Mouse (Mus musculus): Measurements from ENCODE around the gene Ncdn. TPM values are rescaled to one million over a fixed set of nuclear protein-coding genes. Genes with fewer than 3 reads are reported as not detected.

Ncdn gene
- polyA plus RNA-seq, 1 experiment: 42.4 TPM

DNA sequence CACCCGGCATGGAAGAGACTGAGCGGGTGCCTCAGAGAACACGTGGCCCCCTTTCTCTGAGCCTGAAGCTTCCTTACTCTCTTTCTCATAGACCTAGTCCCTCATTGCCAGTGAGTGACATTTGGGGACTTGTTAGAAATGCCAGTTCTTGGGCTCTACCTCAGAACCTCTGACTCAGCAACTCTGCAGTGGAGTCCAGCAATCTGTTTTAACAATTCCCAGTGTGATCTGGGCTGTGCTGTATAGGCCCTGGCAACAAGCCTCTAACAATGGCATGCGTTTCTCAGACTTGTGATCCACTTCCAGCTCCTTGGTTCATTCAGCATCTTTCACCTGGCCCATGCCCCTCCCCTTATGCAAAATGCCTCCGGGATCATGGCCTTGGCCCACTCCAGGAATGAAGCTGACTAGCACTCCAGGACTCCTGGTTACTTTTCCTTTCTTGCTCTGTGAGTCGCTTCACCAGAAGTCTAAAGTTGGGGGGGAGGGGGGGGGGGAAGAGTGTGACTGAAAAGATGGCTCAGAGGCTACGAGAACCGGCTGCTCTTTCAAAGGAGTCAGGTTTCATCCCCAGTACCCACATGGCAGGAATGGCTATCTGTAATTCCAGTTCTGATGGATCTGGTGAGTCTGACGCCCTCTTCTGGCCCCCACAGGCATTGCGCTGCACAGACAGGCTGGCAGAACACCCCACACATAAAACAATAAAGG is 13.1 kb downstream of the Ncdn start:
- TF ChIP-seq MYOD1 (IDR thresholded peaks at IDR 0.05; ENCODE audit: control insufficient read depth, insufficient read length, low read depth): no peak
- no peak for TF ChIP-seq MAX (IDR thresholded peaks at IDR 0.05)
- TF ChIP-seq MYOG (IDR thresholded peaks at IDR 0.05; ENCODE audit: control insufficient read depth, extremely low read depth, insufficient read length): no peak
- Histone ChIP-seq H3K27me3 (ENCODE audit: control insufficient read depth, insufficient read depth, insufficient read length) (peaks cover 22% of the 10 kb centered on the region), H3K79me2 (ENCODE audit: control insufficient read depth, insufficient read depth) (no peaks in the 10 kb centered on the region), H3K4me3 (ENCODE audit: insufficient read depth, poor library complexity, severe bottlenecking) (no peak overlapping the region), H3K36me3 (ENCODE audit: control insufficient read depth, insufficient read depth) (peaks cover 7% of the 10 kb centered on the region), H3K79me3 (ENCODE audit: low read depth) (no peaks in the 10 kb centered on the region), H3ac (ENCODE audit: control insufficient read depth, insufficient read length, low read depth) (no peak overlapping the region)

DNA sequence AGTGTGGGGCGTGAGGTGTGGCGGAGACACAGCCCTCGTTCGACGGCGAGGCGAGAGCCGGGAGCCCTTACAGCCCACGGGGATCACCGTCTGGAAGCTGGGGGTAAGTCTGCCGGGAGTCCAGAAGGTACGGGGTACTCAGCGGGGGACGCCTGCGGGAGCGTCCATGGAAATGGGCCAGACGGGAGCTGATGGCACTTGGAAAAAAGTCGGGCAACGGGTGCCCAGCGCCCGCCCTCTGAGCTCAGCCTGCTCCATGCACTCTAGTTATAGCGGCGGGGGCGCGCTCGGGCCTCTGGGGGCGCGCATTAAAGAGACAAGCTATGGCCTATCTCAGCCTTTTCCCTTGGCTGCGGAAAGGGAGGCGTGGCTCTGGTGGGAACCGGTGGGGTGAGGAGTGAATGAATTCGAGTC is 17.2 kb downstream of the Ncdn start, which contains the start of gene Tfap2e:
TSS of gene Tfap2e (minus strand) at position 240 of the 414 bp plus-strand sequence.
- Histone ChIP-seq H3K79me2 (ENCODE audit: control insufficient read depth, insufficient read depth) (no peaks in the 10 kb centered on the region), H3K4me3 (ENCODE audit: insufficient read depth, poor library complexity, severe bottlenecking) (no peak within 1 kb of the TSS), H3K36me3 (ENCODE audit: control insufficient read depth, insufficient read depth) (no peaks in the 10 kb centered on the region), H3K27me3 (ENCODE audit: control insufficient read depth, insufficient read depth, insufficient read length) (peaks cover 62% of the 10 kb centered on the region), H3ac (ENCODE audit: control insufficient read depth, insufficient read length, low read depth) (no peak within 1 kb of the TSS), H3K79me3 (ENCODE audit: low read depth) (no peaks in the 10 kb centered on the region)
- TF ChIP-seq MYOD1 (IDR thresholded peaks at IDR 0.05; ENCODE audit: control insufficient read depth, insufficient read length, low read depth) (no peak), FOSL1 (IDR thresholded peaks at IDR 0.05; ENCODE audit: insufficient read depth, low read length, poor library complexity, severe bottlenecking) (no peak), USF1 (IDR thresholded peaks at IDR 0.05; ENCODE audit: low read depth) (no peak), CEBPB (IDR thresholded peaks at IDR 0.05; ENCODE audit: low read depth) (no peak), MAX (IDR thresholded peaks at IDR 0.05) (no peak), MYOG (IDR thresholded peaks at IDR 0.05; ENCODE audit: control insufficient read depth, extremely low read depth, insufficient read length) (no peak), CTCF (IDR thresholded peaks at IDR 0.05; ENCODE audit: control insufficient read depth, insufficient read depth, insufficient read length) (no peak)

DNA sequence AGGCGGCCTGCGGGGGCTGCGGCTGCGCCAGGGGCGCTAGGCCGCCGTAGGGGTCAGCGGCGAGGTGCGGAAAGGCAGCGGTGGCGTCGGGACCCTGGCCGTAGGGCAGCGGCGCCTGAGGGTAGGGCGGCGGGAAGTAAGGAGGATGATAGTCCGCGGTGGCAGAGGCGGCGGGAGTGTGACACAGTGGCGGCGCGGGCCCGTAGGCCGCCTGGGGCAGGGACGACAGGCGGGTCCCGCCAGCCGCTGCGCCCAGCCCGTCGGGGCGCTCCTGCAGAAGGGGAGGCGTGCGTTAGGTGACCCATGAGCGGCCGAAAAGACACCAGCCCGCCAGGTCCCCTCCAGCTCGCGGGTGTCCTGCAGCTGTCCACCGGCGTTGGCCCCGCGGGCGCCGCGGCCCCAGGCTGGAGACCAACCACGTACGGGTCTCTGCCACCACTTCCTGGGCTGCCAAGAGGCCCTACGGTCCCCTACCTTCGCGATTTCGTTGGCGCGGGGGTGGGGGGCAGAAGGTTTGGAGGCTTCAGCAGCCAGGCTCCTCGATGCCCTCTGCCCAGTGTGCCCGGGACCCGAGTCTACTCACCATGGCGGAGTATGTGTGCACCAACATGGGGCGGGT is 17.7 kb downstream of the Ncdn start:
- Histone ChIP-seq H3ac (ENCODE audit: control insufficient read depth, insufficient read length, low read depth) (no peak overlapping the region), H3K27me3 (ENCODE audit: control insufficient read depth, insufficient read depth, insufficient read length) (peaks cover 62% of the 10 kb centered on the region), H3K79me3 (ENCODE audit: low read depth) (no peaks in the 10 kb centered on the region), H3K4me3 (ENCODE audit: insufficient read depth, poor library complexity, severe bottlenecking) (no peak overlapping the region), H3K36me3 (ENCODE audit: control insufficient read depth, insufficient read depth) (no peaks in the 10 kb centered on the region), H3K79me2 (ENCODE audit: control insufficient read depth, insufficient read depth) (no peaks in the 10 kb centered on the region)
- TF ChIP-seq FOSL1 (IDR thresholded peaks at IDR 0.05; ENCODE audit: insufficient read depth, low read length, poor library complexity, severe bottlenecking) (no peak), USF1 (IDR thresholded peaks at IDR 0.05; ENCODE audit: low read depth) (no peak), MYOG (IDR thresholded peaks at IDR 0.05; ENCODE audit: control insufficient read depth, extremely low read depth, insufficient read length) (no peak), CTCF (IDR thresholded peaks at IDR 0.05; ENCODE audit: control insufficient read depth, insufficient read depth, insufficient read length) (no peak)

DNA sequence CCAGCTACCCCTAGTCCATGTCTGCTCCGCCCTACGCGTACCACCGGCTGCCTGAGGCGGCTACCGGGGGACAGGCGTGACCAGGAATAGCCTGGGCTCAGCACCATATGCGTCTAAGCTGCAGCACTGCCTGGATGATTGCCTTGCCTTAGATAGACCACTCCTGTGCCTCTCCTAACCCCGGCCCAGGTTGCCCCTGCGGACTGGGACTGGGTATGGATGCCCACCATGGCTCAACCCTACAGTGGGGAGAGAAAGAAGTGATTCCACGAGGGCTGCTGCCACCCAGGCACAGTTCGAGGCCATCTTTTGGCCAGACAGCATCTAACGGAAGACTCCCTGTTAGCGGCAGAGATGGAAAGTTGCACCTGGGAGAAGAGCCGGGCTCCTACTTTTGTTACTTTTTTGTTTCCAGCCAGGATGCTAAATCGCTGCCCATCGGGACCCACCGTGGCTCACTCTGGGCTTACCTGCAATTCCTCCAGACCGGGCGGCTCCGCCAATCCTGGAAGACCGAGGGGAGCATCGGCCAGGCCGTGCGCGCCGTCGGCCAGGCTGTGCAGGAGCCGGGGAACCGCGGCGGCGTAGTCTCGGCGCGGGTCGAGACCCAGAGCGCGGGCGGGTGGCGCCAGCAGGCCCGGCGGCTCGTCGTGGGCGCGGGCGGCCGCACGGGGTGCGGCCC is 18.4 kb downstream of the Ncdn start:
- H3K36me3 ChIP-seq (ENCODE audit: control insufficient read depth, insufficient read depth): no peaks in the 10 kb centered on the region
- no peak for TF ChIP-seq MYOD1 (IDR thresholded peaks at IDR 0.05; ENCODE audit: control insufficient read depth, insufficient read length, low read depth)
- no peak for TF ChIP-seq MAX (IDR thresholded peaks at IDR 0.05)
- TF ChIP-seq CTCF (IDR thresholded peaks at IDR 0.05; ENCODE audit: control insufficient read depth, insufficient read depth, insufficient read length): no peak
- TF ChIP-seq FOSL1 (IDR thresholded peaks at IDR 0.05; ENCODE audit: insufficient read depth, low read length, poor library complexity, severe bottlenecking): no peak
- TF ChIP-seq MYOG (IDR thresholded peaks at IDR 0.05; ENCODE audit: control insufficient read depth, extremely low read depth, insufficient read length): no peak
- TF ChIP-seq USF1 (IDR thresholded peaks at IDR 0.05; ENCODE audit: low read depth): no peak
- TF ChIP-seq CEBPB (IDR thresholded peaks at IDR 0.05; ENCODE audit: low read depth): no peak
- no peaks in the 10 kb centered on the region for H3K79me3 ChIP-seq (ENCODE audit: low read depth)
- no peak overlapping the region for H3K4me3 ChIP-seq (ENCODE audit: insufficient read depth, poor library complexity, severe bottlenecking)
- peaks cover 67% of the 10 kb centered on the region for H3K27me3 ChIP-seq (ENCODE audit: control insufficient read depth, insufficient read depth, insufficient read length)
- H3ac ChIP-seq (ENCODE audit: control insufficient read depth, insufficient read length, low read depth): no peak overlapping the region
- no peaks in the 10 kb centered on the region for H3K79me2 ChIP-seq (ENCODE audit: control insufficient read depth, insufficient read depth)

DNA sequence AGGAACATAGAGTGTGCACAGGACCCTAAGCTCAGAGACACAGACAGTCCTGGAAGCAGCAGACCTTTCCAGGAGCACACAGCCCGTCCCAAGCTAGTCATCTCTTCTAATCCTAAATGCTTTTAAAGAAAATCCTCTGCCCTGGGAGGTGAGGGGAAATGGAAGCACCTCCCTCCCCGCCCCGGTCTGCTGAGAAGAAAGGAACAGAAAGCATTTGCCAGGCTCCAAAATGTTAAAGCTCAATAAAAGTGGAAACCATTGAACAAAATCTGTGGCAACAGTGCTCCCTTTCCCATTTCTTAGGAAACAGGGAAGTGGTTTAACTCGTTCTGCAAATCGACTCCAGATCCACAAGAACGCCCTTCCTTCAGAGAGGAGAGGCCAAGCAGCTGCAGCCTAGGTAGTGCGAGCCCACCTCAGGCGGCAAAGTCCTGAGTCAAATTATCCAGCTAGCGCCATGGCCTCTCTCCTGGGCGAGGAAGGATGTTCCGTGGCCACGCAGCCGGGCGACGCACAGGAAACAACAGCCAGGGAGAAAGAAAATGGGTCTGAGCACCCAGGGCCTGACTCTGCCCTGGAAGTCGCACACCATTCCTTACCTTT is 19.1 kb downstream of the Ncdn start:
- Histone ChIP-seq H3K79me2 (ENCODE audit: control insufficient read depth, insufficient read depth) (no peaks in the 10 kb centered on the region), H3K79me3 (ENCODE audit: low read depth) (no peaks in the 10 kb centered on the region), H3ac (ENCODE audit: control insufficient read depth, insufficient read length, low read depth) (no peak overlapping the region), H3K36me3 (ENCODE audit: control insufficient read depth, insufficient read depth) (no peaks in the 10 kb centered on the region), H3K4me3 (ENCODE audit: insufficient read depth, poor library complexity, severe bottlenecking) (no peak overlapping the region), H3K27me3 (ENCODE audit: control insufficient read depth, insufficient read depth, insufficient read length) (peaks cover 69% of the 10 kb centered on the region)
- TF ChIP-seq CTCF (IDR thresholded peaks at IDR 0.05; ENCODE audit: control insufficient read depth, insufficient read depth, insufficient read length) (no peak), MYOG (IDR thresholded peaks at IDR 0.05; ENCODE audit: control insufficient read depth, extremely low read depth, insufficient read length) (no peak), FOSL1 (IDR thresholded peaks at IDR 0.05; ENCODE audit: insufficient read depth, low read length, poor library complexity, severe bottlenecking) (no peak), CEBPB (IDR thresholded peaks at IDR 0.05; ENCODE audit: low read depth) (no peak), USF1 (IDR thresholded peaks at IDR 0.05; ENCODE audit: low read depth) (no peak), MYOD1 (IDR thresholded peaks at IDR 0.05; ENCODE audit: control insufficient read depth, insufficient read length, low read depth) (no peak), MAX (IDR thresholded peaks at IDR 0.05) (no peak)

All from C2C12 (cell line).